Mouse (Mus musculus): ENCODE data around the gene Nlgn2. TPM values are rescaled to one million over a fixed set of nuclear protein-coding genes. Genes with fewer than 3 reads are reported as not detected.
"Not testable (repeated sequence)": the region's sequence is repeated elsewhere in the genome, so short reads cannot be mapped to it uniquely, and the experiment has no call there.

Gene Nlgn2
- polyA plus RNA-seq, 1 experiment from 2014 or later, result 2.7 TPM

DNA sequence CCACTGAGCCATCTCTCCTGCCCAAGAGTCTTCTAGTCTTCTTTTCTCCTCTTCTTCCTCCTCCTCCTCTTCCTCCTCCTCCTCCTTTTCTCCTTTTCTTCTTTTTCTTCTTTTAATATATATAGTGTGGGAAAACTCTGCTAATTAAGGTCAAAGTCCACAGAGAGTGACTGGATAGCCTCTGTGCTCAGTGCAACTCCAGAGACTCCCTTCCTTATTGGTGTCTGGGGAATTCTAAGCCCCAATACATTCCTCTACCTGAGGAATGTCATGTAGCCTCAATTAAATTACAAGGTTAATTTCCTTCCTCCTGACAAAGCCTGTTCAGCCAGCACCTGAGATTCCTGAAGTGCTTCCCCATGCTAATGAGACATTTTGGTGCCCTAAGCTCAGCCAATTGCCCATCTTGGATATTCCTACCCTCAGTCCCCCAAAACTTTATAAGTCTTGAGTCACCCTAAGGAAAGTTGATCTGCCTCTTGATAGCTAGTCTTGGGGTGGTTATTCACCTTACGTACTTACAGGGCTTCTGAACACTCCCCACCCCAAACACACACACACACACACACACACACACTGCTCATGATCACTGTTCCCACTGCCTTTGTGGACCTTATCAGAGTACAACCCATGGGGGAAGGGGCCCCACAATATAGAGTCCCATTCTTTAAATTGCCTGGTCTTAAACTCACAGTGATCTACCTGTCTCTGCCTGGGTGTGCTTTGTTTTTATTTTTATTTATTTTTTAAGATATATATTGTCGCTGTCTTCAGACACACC lies 32.9 kb upstream of the Nlgn2 start:
- Histone ChIP-seq H3K9me3 (ENCODE audit: control insufficient read depth, low read length) (no peaks in the 10 kb centered on the region), H3K4me1 (replicated peaks; ENCODE audit: control insufficient read depth, insufficient read depth) (no peaks in the 10 kb centered on the region), H3K36me3 (ENCODE audit: control insufficient read depth, insufficient read depth, low read length) (no peaks in the 10 kb centered on the region), H3K4me3 (ENCODE audit: low read depth, low read length) (no peak overlapping the region), H3K27ac (replicated peaks) (no peak overlapping the region), H3K4me2 (replicated peaks; ENCODE audit: low read depth) (no peak overlapping the region), H3K9ac (ENCODE audit: low read length) (no peak overlapping the region), H3K27me3 (ENCODE audit: control insufficient read depth, insufficient read depth, low read length) (no peaks in the 10 kb centered on the region)
- DNase-seq (ENCODE audit: low spot score) (no peak), ATAC-seq (ENCODE audit: low FRiP score, low TSS enrichment) (no peak)
- no peak for TF ChIP-seq CTCF (IDR thresholded peaks at IDR 0.05; ENCODE audit: low read depth)
- TF ChIP-seq EP300 (optimal IDR thresholded peaks at IDR 0.05), result no peak
- WGBS, result 85% methylated on average over 2 of the region's 2 CpGs

- H3K9ac ChIP-seq (ENCODE audit: low read length), result no peak overlapping the region
- H3K4me2 ChIP-seq (replicated peaks; ENCODE audit: low read depth), result no peak overlapping the region
- H3K36me3 ChIP-seq (ENCODE audit: control insufficient read depth, insufficient read depth, low read length), result no peaks in the 10 kb centered on the region
- H3K9me3 ChIP-seq (ENCODE audit: control insufficient read depth, low read length), result no peaks in the 10 kb centered on the region
- WGBS, result 56% methylated on average over 9 of the region's 9 CpGs
- no peak overlapping the region for H3K4me3 ChIP-seq (ENCODE audit: low read depth, low read length)
- no peak for ATAC-seq (ENCODE audit: low FRiP score, low TSS enrichment)
- H3K4me1 ChIP-seq (replicated peaks; ENCODE audit: control insufficient read depth, insufficient read depth), result no peaks in the 10 kb centered on the region
- H3K27me3 ChIP-seq (ENCODE audit: control insufficient read depth, insufficient read depth, low read length), result no peaks in the 10 kb centered on the region
- H3K27ac ChIP-seq (replicated peaks), result no peak overlapping the region
- DNase-seq (ENCODE audit: low spot score), result no peak
- no peak for TF ChIP-seq CTCF (IDR thresholded peaks at IDR 0.05; ENCODE audit: low read depth)
- TF ChIP-seq EP300 (optimal IDR thresholded peaks at IDR 0.05), result no peak
These were observed 29.8 kb upstream of the Nlgn2 start for GRCm38 (mm10) chr11:69867335-69867734.

GRCm38 (mm10) chr11:69865561-69865960 lies 28.0 kb upstream of the Nlgn2 start:
- Histone ChIP-seq H3K9ac (ENCODE audit: low read length) (no peak overlapping the region), H3K36me3 (ENCODE audit: control insufficient read depth, insufficient read depth, low read length) (no peaks in the 10 kb centered on the region), H3K9me3 (ENCODE audit: control insufficient read depth, low read length) (no peaks in the 10 kb centered on the region), H3K4me1 (replicated peaks; ENCODE audit: control insufficient read depth, insufficient read depth) (no peaks in the 10 kb centered on the region), H3K4me2 (replicated peaks; ENCODE audit: low read depth) (no peak overlapping the region), H3K27ac (replicated peaks) (no peak overlapping the region), H3K27me3 (ENCODE audit: control insufficient read depth, insufficient read depth, low read length) (no peaks in the 10 kb centered on the region), H3K4me3 (ENCODE audit: low read depth, low read length) (no peak overlapping the region)
- ATAC-seq (ENCODE audit: low FRiP score, low TSS enrichment) (no peak), DNase-seq (ENCODE audit: low spot score) (no peak)
- WGBS, result 80% methylated on average over 9 of the region's 9 CpGs
- TF ChIP-seq CTCF (IDR thresholded peaks at IDR 0.05; ENCODE audit: low read depth) (no peak), EP300 (optimal IDR thresholded peaks at IDR 0.05) (no peak)

DNA sequence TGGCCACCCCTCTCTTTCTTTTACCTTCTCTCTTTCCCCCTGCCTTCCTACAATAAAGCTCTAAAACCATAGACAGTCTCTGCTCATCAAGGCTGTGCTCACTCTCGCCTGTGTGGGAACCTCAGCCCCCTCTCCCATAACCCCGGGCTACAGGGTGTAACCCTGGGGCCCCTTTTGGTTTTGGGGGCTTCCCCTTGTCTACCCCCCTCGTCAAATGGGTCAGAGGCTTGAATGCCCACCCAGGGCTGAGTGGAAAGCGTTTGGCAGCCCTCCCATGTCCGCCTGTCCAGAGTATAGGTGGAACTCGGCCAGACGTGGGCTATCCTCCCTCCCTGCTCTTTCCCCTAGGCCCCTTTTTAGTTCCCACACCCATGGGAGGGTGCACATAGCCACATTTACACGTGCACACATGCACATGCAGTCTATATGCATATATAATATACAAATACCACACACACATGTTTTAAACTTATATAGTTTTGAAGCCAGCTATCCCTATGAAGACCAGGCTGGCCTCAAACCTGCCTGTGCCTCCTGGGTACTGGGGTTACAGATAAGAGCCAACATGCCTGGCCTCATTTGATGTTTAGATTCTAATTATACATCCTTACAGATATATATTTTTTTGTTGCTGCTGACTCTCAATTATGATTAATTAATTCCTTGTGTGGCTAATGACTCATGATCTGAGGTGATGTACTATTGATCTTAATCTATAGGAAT lies 26.7 kb upstream of the Nlgn2 start:
- no peaks in the 10 kb centered on the region for H3K36me3 ChIP-seq (ENCODE audit: control insufficient read depth, insufficient read depth, low read length)
- no peaks in the 10 kb centered on the region for H3K4me1 ChIP-seq (replicated peaks; ENCODE audit: control insufficient read depth, insufficient read depth)
- no peaks in the 10 kb centered on the region for H3K9me3 ChIP-seq (ENCODE audit: control insufficient read depth, low read length)
- TF ChIP-seq CTCF (IDR thresholded peaks at IDR 0.05; ENCODE audit: low read depth) (no peak), EP300 (optimal IDR thresholded peaks at IDR 0.05) (no peak)
- 38% methylated on average over 8 of the region's 8 CpGs for WGBS
- no peak overlapping the region for H3K9ac ChIP-seq (ENCODE audit: low read length)
- no peak for ATAC-seq (ENCODE audit: low FRiP score, low TSS enrichment)
- H3K4me3 ChIP-seq (ENCODE audit: low read depth, low read length), result no peak overlapping the region
- no peak overlapping the region for H3K4me2 ChIP-seq (replicated peaks; ENCODE audit: low read depth)
- H3K27me3 ChIP-seq (ENCODE audit: control insufficient read depth, insufficient read depth, low read length), result no peaks in the 10 kb centered on the region
- no peak for DNase-seq (ENCODE audit: low spot score)
- H3K27ac ChIP-seq (replicated peaks), result no peak overlapping the region

DNA sequence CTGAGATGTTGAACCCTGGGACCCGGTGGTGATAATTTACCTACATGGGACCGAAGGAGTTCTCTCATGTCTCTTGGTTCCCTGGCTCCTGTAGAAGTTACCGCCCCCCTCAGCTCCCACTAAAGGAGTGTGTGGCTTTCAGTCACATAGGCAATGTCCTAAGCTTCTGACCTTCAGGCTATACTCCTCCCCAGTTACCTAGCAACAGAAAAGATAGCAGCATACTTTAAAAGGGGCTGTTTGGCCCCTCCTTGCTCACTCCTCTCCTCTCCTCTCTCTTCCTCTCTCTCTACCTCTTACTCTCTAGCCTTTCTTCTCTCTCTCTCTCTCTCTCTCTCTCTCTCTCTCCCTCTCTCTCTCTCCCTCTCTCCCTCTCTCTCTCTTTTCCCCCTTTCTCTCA lies 26.1 kb upstream of the Nlgn2 start:
- not testable (repeated sequence) for H3K27me3 ChIP-seq (ENCODE audit: control insufficient read depth, insufficient read depth, low read length); H3K36me3 ChIP-seq (ENCODE audit: control insufficient read depth, insufficient read depth, low read length); H3K4me2 ChIP-seq (replicated peaks; ENCODE audit: low read depth); H3K9ac ChIP-seq (ENCODE audit: low read length); DNase-seq (ENCODE audit: low spot score); H3K4me3 ChIP-seq (ENCODE audit: low read depth, low read length); H3K27ac ChIP-seq (replicated peaks); H3K9me3 ChIP-seq (ENCODE audit: control insufficient read depth, low read length); H3K4me1 ChIP-seq (replicated peaks; ENCODE audit: control insufficient read depth, insufficient read depth); ATAC-seq (ENCODE audit: low FRiP score, low TSS enrichment)
- WGBS, result 63% methylated on average over 3 of the region's 3 CpGs
